Mouse (Mus musculus): ENCODE data around the gene P2rx7.

- TF ChIP-seq CTCF (IDR thresholded peaks at IDR 0.05; ENCODE audit: low read depth): no peak
- no peak for TF ChIP-seq EP300 (IDR thresholded peaks at IDR 0.05; ENCODE audit: low read depth)
Observed at GRCm38 (mm10) chr5:122647256-122647924, 3.7 kb downstream of the P2rx7 start.
